Mouse (Mus musculus) bone marrow, adult 2 months (tissue): Measurements from ENCODE around the gene Vmn1r59. TPM values are rescaled to one million over a fixed set of nuclear protein-coding genes. Genes with fewer than 3 reads are reported as not detected.
"Not testable (repeated sequence)": the region's sequence is repeated elsewhere in the genome, so short reads cannot be mapped to it uniquely, and the experiment has no call there.

Experiments
- H3K27ac ChIP-seq: fragments of 200-500 bp; 2 replicates; pipeline ENCODE4 v1.5.1; 2012; ENCODE audit warnings: low read depth, mild to moderate bottlenecking, control low read depth, inconsistent platforms, low read length; ENCODE audit not compliant: control insufficient read depth, poor library complexity, insufficient read depth
- H3K4me1 ChIP-seq: fragments of 200-500 bp; 2 replicates; pipeline ENCODE4 v1.6.1; 2011; ENCODE audit warnings: low read length; ENCODE audit not compliant: control insufficient read depth, insufficient read depth
- H3K4me3 ChIP-seq: fragments of 200-500 bp; replicated peaks from 2 replicates; pipeline ENCODE3; 2011; ENCODE audit warnings: mild to moderate bottlenecking, low read depth, low read length, control low read depth; ENCODE audit not compliant: control insufficient read depth
- CTCF ChIP-seq: fragments of 200-500 bp; IDR thresholded peaks from 2 replicates; pipeline ENCODE4 v1.5.1; 2011; ENCODE audit warnings: low read length, control low read depth; ENCODE audit not compliant: control insufficient read depth, insufficient read depth
- POLR2A ChIP-seq: fragments of 200-500 bp; IDR thresholded peaks from 2 replicates; pipeline ENCODE4 v1.6.1; 2011; ENCODE audit warnings: low read depth, mild to moderate bottlenecking, control low read depth, low read length, borderline replicate concordance; ENCODE audit not compliant: control insufficient read depth
- WGBS: fragments of 180-500 bp; shearing (Covaris S2); methylation state at CpG from one replicate; pipeline ENCODE4 v1.1.7; 2018; 5-methylcytosine and 5-hydroxymethylcytosine counted together
- polyA plus RNA-seq: library from polyadenylated mRNA; stranded (reverse); fragments of >200 nt; gene quantifications from 2 replicates; pipeline ENCODE4 v1.2.4, GENCODE M21; 2011; ENCODE audit warnings: low replicate concordance; ENCODE audit not compliant: missing spikeins, insufficient read depth, insufficient read length

Vmn1r59 gene
- not detected in 2 replicates for polyA plus RNA-seq

DNA sequence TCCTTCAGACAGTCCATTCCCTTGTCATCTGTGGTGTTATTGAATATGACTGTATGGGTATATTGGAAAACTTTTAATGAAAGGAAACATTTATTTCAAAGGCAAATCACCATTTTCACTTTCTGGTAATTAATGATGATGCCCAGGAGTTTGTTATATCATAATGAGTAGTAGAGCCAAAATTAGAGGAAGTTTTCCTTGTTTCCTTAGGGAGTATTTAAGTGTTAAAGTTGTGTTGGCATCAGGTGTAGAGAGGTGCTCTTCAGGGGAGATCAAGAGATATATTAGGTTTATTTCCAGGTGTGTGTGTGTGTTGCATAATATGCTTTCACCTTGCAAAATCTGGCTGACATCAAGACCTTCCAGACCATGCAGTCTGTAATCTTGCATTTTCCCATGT lies at the start of gene Vmn1r59:
TSS of gene Vmn1r59 (minus strand) at position 101 of the 400 bp plus-strand sequence.
- Histone ChIP-seq H3K27ac (no peak within 1 kb of the TSS), H3K4me1 (no peaks in the 10 kb centered on the region), H3K4me3 (no peak within 1 kb of the TSS)
- TF ChIP-seq CTCF (no peak), POLR2A (no peak)

DNA sequence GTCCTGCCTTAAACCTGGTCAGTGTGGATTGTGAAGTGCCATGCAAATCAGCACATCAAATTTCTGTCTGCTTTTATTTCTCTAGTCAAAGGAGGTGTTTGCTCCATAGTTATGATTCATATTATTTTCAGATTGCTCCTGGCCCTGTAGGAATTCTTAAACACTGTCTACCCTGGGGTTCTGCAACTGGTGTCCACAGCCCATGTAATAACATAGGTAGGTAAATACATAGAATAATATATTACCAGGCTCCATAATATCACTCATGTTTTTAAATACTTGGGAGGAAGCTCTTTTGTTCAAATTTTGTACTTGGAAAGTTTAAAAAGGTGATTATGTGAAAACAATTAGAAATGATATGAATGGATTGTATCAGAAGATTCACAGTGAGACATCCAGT lies 37.3 kb upstream of the Vmn1r59 start, which contains the start of gene Vmn2r28:
TSS of gene Vmn2r28 (minus strand) at position 101 of the 400 bp plus-strand sequence.
- not testable (repeated sequence) for H3K27ac ChIP-seq, H3K4me3 ChIP-seq, H3K4me1 ChIP-seq

GRCm38 (mm10) chr7:5454011-5454410 lies 2.6 kb downstream of the Vmn1r59 start:
- H3K4me3 ChIP-seq, H3K27ac ChIP-seq, H3K4me1 ChIP-seq: not testable (repeated sequence)
- WGBS = 70% methylated on average over 3 of the region's 3 CpGs

- Histone ChIP-seq H3K27ac (no peak overlapping the region), H3K4me3 (no peak overlapping the region), H3K4me1 (no peaks in the 10 kb centered on the region)
- TF ChIP-seq CTCF (no peak), POLR2A (no peak)
Observed at GRCm38 (mm10) chr7:5448627-5449026, 7.9 kb downstream of the Vmn1r59 start.

DNA sequence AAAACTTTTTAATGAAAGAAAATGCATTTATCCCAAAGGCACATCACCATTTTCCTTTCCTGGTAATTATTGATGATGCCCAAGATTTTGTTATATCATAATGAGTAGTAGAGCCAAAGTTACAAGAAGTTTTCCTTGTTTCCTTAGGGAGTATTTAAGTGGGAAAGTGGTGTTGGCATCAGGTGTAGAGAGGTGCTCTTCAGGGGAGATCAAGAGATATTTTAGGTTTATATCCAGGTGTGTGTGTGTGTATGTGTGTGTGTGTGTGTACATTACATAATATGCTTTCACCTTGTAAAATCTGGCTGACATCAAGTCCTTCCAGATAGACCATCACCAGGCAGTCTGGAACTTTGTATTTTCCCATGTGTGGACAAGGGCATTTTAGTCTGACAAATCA lies 43.3 kb downstream of the Vmn1r59 start, which contains the start of gene Vmn1r58:
TSS of gene Vmn1r58 (minus strand) at position 101 of the 400 bp plus-strand sequence.
- not testable (repeated sequence) for H3K4me3 ChIP-seq, H3K4me1 ChIP-seq, H3K27ac ChIP-seq

- H3K4me3 ChIP-seq = no peak overlapping the region
- 21% methylated on average over 2 of the region's 2 CpGs for WGBS
- H3K27ac ChIP-seq = no peak overlapping the region
- TF ChIP-seq CTCF = no peak
- no peak for TF ChIP-seq POLR2A
- H3K4me1 ChIP-seq = no peaks in the 10 kb centered on the region
Observed at GRCm38 (mm10) chr7:5406201-5406600, 50.4 kb downstream of the Vmn1r59 start.

Other genes starting within 250 kb of the Vmn1r59 start
- gene Vmn1r57, start 238.3 kb downstream of the Vmn1r59 start, polyA plus RNA-seq = not detected in 2 replicates
- not detected in 2 replicates for gene Gm5065, start 106.2 kb downstream of the Vmn1r59 start, polyA plus RNA-seq
- gene Nlrp2, start 105.7 kb downstream of the Vmn1r59 start, polyA plus RNA-seq = not detected in 2 replicates
- gene Vmn1r58, start 43.4 kb downstream of the Vmn1r59 start, polyA plus RNA-seq = 0.11 TPM in 1 of 2 replicates, not detected in the other
- not detected in 2 replicates for gene Vmn2r28, start 37.2 kb upstream of the Vmn1r59 start, polyA plus RNA-seq
- gene Vmn1r60, start 90.5 kb upstream of the Vmn1r59 start, polyA plus RNA-seq = not detected in 2 replicates
- gene Vmn1r61, start 156.5 kb upstream of the Vmn1r59 start, polyA plus RNA-seq = 0.29 TPM in 1 of 2 replicates, not detected in the other
- gene Vmn1r62, start 216.9 kb upstream of the Vmn1r59 start, polyA plus RNA-seq = not detected in 2 replicates